Mouse (Mus musculus) liver, adult 2 months (tissue): Measurements from ENCODE around the gene Hook2. TPM values are rescaled to one million over a fixed set of nuclear protein-coding genes. Genes with fewer than 3 reads are reported as not detected.

Experiments
- DNase-seq: peaks from one replicate; pipeline ENCODE4 v3.0.0-alpha.2; 2011; ENCODE audit warnings: low read depth, low spot score; ENCODE audit errors: extremely low read depth
- H3K27ac ChIP-seq: fragments of 200-500 bp; replicated peaks from 2 replicates; pipeline ENCODE4 v1.5.1; 2012; ENCODE audit warnings: low read depth, mild to moderate bottlenecking, control low read depth, inconsistent platforms, low read length; ENCODE audit not compliant: insufficient read depth
- H3K27me3 ChIP-seq: fragments of 200-500 bp; 2 replicates; pipeline ENCODE4 v1.6.1; 2012; ENCODE audit warnings: mild to moderate bottlenecking, moderate library complexity, low read length, inconsistent platforms; ENCODE audit not compliant: control insufficient read depth, insufficient read depth
- H3K36me3 ChIP-seq: fragments of 200-500 bp; 2 replicates; pipeline ENCODE4 v1.6.1; 2012; ENCODE audit warnings: low read length, inconsistent platforms; ENCODE audit not compliant: control insufficient read depth, insufficient read depth
- H3K4me1 ChIP-seq: fragments of 200-500 bp; 2 replicates; pipeline ENCODE4 v1.6.1; 2011; ENCODE audit warnings: low read length; ENCODE audit not compliant: control insufficient read depth, insufficient read depth
- H3K4me3 ChIP-seq: fragments of 200-500 bp; 2 replicates; pipeline ENCODE4 v1.5.1; 2011; ENCODE audit warnings: low read depth, mild to moderate bottlenecking, control low read depth, low read length, moderate library complexity; ENCODE audit not compliant: insufficient read depth
- H3K79me2 ChIP-seq: fragments of 200-500 bp; 2 replicates; pipeline ENCODE4 v1.6.1; 2012; ENCODE audit warnings: inconsistent platforms, mild to moderate bottlenecking, low read length, moderate library complexity; ENCODE audit not compliant: control insufficient read depth, insufficient read depth
- H3K9ac ChIP-seq: fragments of 200-500 bp; 2 replicates; pipeline ENCODE4 v1.6.1; 2012; ENCODE audit warnings: low read depth, mild to moderate bottlenecking, control low read depth, inconsistent platforms, low read length
- CTCF ChIP-seq: fragments of 200-500 bp; IDR thresholded peaks from 2 replicates; pipeline ENCODE4 v1.5.1; 2011; ENCODE audit warnings: low read depth, low read length, control low read depth
- POLR2A ChIP-seq: fragments of 200-500 bp; IDR thresholded peaks from 2 replicates; pipeline ENCODE4 v1.6.1; 2011; ENCODE audit warnings: low read length, control low read depth; ENCODE audit not compliant: insufficient read depth; ENCODE audit errors: extremely low read depth
- WGBS: fragments of 180-500 bp; shearing (Covaris S2); methylation state at CpG from one replicate; pipeline ENCODE4 v1.1.7; 2018; 5-methylcytosine and 5-hydroxymethylcytosine counted together
- polyA plus RNA-seq: library from polyadenylated mRNA; depleted of rRNA; stranded (reverse); fragments of >200 nt; gene quantifications from 2 replicates; pipeline ENCODE4 v1.2.3, GENCODE M21; 2012
- total RNA-seq: library from RNA; depleted of rRNA; stranded (reverse); fragments of >200 nt; gene quantifications from 2 replicates; pipeline ENCODE4 v1.2.3, GENCODE M21; 2014

The Hook2 gene
- total and polyA plus RNA-seq, 2 experiments: 12.4 to 12.5 TPM

GRCm38 (mm10) chr8:84995680-84996079 is 5.3 kb downstream of the Hook2 start:
- Histone ChIP-seq H3K79me2 (no peaks in the 10 kb centered on the region), H3K4me3 (no peak overlapping the region), H3K36me3 (peaks cover 3% of the 10 kb centered on the region; the same call in 1 of the 2 replicates), H3K4me1 (peaks cover 3% of the 10 kb centered on the region; the same call in 1 of the 2 replicates), H3K27ac (no peak overlapping the region), H3K9ac (no peak overlapping the region), H3K27me3 (no peaks in the 10 kb centered on the region)
- WGBS: 81% methylated on average over 25 of the region's 25 CpGs
- TF ChIP-seq CTCF: no peak
- TF ChIP-seq POLR2A: no peak
- DNase-seq: no peak

- TF ChIP-seq CTCF (no peak), POLR2A (no peak)
These were observed 6.6 kb downstream of the Hook2 start for GRCm38 (mm10) chr8:84996978-84997377.

DNA sequence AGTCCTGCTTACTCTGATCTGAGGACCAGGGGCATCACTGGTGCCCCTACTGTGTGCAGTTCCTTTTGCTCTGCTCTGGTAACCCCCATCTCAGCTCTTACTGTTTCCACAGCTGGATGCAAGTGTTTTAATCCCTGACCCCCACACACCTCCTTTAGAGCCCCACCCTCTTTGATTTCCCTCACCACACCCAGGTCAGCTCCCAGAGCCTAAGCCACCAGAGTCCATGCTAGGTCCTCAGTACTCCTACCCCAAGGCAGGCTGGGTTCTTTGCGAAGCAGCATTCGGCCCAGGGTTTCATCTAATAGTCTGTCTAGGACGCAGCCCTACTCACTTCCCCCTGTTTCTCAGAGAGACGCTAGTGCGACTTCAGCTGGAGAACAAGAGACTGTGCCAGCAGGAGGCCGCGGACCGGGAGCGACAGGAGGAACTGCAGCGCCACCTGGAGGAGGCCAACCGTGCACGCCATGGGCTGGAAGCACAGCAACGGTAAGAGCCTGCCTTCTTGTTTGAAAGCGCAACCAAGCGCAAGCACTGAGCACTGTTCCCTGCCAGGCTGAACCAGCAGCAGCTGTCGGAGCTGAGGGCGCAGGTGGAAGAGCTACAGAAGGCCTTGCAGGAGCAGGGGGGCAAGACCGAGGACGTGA is 7.4 kb downstream of the Hook2 start:
- 29% methylated on average over 19 of the region's 19 CpGs for WGBS
- no peaks in the 10 kb centered on the region; the same call in 1 of the 2 replicates for H3K4me1 ChIP-seq
- peaks cover 3% of the 10 kb centered on the region; the same call in 1 of the 2 replicates for H3K36me3 ChIP-seq
- no peak overlapping the region for H3K4me3 ChIP-seq
- H3K79me2 ChIP-seq: no peaks in the 10 kb centered on the region
- no peak overlapping the region for H3K27ac ChIP-seq
- DNase-seq: peak; percentile 56
- H3K9ac ChIP-seq: no peak overlapping the region
- TF ChIP-seq POLR2A (no peak), CTCF (peak; percentile 98)
- H3K27me3 ChIP-seq: no peaks in the 10 kb centered on the region

More at GRCm38 (mm10) chr8:84996978-84997377, 6.6 kb downstream of the Hook2 start:
- H3K4me3 ChIP-seq: no peak overlapping the region
- H3K36me3 ChIP-seq: peaks cover 3% of the 10 kb centered on the region; the same call in 1 of the 2 replicates
- WGBS: 92% methylated on average over 5 of the region's 5 CpGs
- H3K27ac ChIP-seq: no peak overlapping the region
- DNase-seq: no peak
- H3K27me3 ChIP-seq: no peaks in the 10 kb centered on the region
- H3K9ac ChIP-seq: no peak overlapping the region
- H3K79me2 ChIP-seq: no peaks in the 10 kb centered on the region
- H3K4me1 ChIP-seq: no peaks in the 10 kb centered on the region; the same call in 1 of the 2 replicates

- 35% methylated on average over 25 of the region's 25 CpGs for whole genome bisulfite sequencing
- no peaks in the 10 kb centered on the region for H3K4me1 ChIP-seq
- H3K27ac ChIP-seq: no peak overlapping the region
- H3K27me3 ChIP-seq: peaks cover 13% of the 10 kb centered on the region
- H3K9ac ChIP-seq: no peak overlapping the region
- no peaks in the 10 kb centered on the region for H3K79me2 ChIP-seq
- no peaks in the 10 kb centered on the region for H3K36me3 ChIP-seq
- no peak for DNase-seq
- H3K4me3 ChIP-seq: no peak overlapping the region; the same call in 1 of the 2 replicates
- TF ChIP-seq CTCF: peak; percentile 66
- TF ChIP-seq POLR2A: no peak
These were observed 17.3 kb downstream of the Hook2 start for GRCm38 (mm10) chr8:85007686-85008085.

DNA sequence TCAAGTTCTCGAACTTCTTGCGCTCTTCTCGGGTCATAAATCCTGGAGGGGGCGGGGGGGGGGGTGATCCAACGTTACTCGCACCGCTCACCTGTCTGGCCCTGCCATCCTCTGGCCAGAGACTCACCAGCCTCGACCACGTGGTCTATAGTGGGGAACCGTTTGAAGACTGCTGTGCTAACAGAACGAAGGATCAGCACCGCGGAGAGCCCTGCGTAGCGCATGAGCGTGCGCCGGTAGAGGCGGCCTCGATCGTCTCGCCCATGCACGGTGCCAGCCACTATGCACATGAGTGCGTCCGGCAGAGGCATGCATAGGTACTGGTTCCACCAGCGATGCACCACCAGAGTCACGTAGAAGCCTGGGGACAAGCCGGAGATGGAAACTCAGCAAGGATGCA is 20.8 kb downstream of the Hook2 start:
- no peak for DNase-seq
- H3K27me3 ChIP-seq: peaks cover 13% of the 10 kb centered on the region
- H3K4me3 ChIP-seq: no peak overlapping the region
- no peak overlapping the region for H3K27ac ChIP-seq
- H3K4me1 ChIP-seq: no peaks in the 10 kb centered on the region
- H3K36me3 ChIP-seq: no peaks in the 10 kb centered on the region
- H3K79me2 ChIP-seq: no peaks in the 10 kb centered on the region
- H3K9ac ChIP-seq: no peak overlapping the region
- TF ChIP-seq CTCF: no peak
- no peak for TF ChIP-seq POLR2A
- 20% methylated on average over 28 of the region's 28 CpGs for WGBS

DNA sequence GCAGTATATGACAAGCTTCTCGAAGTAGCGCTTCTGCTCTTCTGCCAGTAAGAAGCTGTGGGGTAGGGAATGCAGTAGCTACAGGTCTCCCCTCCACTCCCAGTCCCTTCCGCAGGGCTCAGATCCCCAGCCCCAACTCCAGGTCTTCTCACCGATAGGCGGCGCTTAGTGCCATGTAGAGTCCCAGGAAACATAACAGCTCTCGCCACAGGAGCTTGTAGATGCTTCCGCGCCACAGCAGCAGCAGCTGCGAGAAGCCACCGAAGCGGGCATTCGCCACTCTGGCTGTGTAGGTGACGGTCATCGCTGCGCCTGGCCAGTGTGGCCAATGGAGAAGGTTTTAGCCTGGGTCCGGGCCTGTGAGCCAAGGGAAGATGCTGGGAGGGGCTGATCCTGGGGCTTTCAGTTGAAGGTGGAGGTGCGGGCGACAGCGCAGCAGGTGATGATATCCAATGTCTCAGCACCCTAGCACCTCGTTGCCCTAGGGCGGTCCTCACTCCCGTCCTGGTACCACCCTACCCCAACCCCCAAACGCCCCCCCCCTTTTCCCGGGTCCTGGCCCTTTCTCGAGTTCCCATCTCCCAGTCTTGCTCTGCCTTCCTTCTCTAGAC is 22.9 kb downstream of the Hook2 start:
- Histone ChIP-seq H3K4me3 (peak overlapping the region; percentile 2; the same call in 1 of the 2 replicates), H3K27me3 (peaks cover 13% of the 10 kb centered on the region)

More for the DNA sequence above, 22.9 kb downstream of the Hook2 start:
- WGBS: 5% methylated on average over 26 of the region's 26 CpGs
- Histone ChIP-seq H3K9ac (no peak overlapping the region), H3K79me2 (no peaks in the 10 kb centered on the region), H3K4me1 (no peaks in the 10 kb centered on the region), H3K36me3 (no peaks in the 10 kb centered on the region; the same call in 1 of the 2 replicates), H3K27ac (no peak overlapping the region)
- no peak for TF ChIP-seq POLR2A
- peak; percentile 81 for TF ChIP-seq CTCF
- peak; percentile 55 for DNase-seq
